Mouse (Mus musculus) G1E (cell line): ENCODE data around the gene Tmem205.

Source experiments
- CTCF ChIP-seq: IDR thresholded peaks from 2 replicates; pipeline ENCODE4 v1.5.1; 2012; ENCODE audit warnings: low read depth, low read length, inconsistent platforms, mixed read lengths
- GATA1 ChIP-seq: IDR thresholded peaks from 2 replicates; pipeline ENCODE4 v1.6.1; 2012; ENCODE audit warnings: borderline replicate concordance, low read length, inconsistent platforms, mixed read lengths
- TAL1 ChIP-seq: conservative IDR thresholded peaks from 2 replicates; pipeline ENCODE4 v1.6.1; 2012; ENCODE audit warnings: low read depth, low read length, inconsistent platforms, mixed read lengths

GRCm38 (mm10) chr9:21934021-21934420, 6.7 kb upstream of the Tmem205 start:
- TF ChIP-seq CTCF = no peak
- TF ChIP-seq GATA1 = no peak
- no peak for TF ChIP-seq TAL1
